Mouse (Mus musculus) lung, postnatal 0 days (tissue): ENCODE data around the gene Gm12185.

ENCODE experiments used
- CTCF ChIP-seq: IDR thresholded peaks from 2 replicates; pipeline ENCODE4 v1.5.1; 2016; ENCODE audit warnings: antibody characterized with exemption, mild to moderate bottlenecking
- EP300 ChIP-seq: IDR thresholded peaks from 2 replicates; pipeline ENCODE4 v1.6.1; 2016; ENCODE audit warnings: antibody characterized with exemption, mild to moderate bottlenecking, control low read depth

DNA sequence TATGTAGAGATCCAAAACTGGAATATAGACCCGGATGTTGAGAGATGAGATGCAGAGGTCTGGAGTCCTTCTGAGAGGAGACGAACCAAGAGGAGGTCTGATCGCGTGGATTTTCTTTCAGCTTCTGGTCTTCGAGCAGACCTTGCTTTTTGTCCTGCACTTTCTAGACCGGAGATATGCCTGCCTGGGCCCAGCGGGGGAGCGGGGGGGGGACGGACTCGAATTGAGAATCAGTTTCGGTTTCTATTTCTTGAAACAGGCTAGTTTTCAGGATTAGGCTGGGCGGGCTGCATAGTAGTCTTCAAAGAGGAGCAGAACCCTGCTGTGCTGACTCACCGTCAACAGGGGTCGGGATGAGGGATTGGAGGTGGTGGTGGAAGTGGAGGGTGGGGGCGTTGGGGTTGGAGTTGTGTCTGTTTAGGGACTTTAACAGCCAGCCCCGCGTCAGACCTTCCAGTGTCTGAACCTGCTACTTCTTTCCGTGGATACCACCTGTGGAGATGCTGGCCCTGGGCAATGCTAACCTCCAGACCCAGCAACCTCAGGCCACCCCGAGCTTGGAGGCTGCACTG, 120.7 kb downstream of the Gm12185 start, which contains the start of gene Irgm1:
- TF ChIP-seq CTCF (peak; percentile 42), EP300 (peak; percentile 27; the same call in 1 of the 2 replicates)
